9 mouse cellular contexts compared by ENCODE assay signal in the genomic region with DNA sequence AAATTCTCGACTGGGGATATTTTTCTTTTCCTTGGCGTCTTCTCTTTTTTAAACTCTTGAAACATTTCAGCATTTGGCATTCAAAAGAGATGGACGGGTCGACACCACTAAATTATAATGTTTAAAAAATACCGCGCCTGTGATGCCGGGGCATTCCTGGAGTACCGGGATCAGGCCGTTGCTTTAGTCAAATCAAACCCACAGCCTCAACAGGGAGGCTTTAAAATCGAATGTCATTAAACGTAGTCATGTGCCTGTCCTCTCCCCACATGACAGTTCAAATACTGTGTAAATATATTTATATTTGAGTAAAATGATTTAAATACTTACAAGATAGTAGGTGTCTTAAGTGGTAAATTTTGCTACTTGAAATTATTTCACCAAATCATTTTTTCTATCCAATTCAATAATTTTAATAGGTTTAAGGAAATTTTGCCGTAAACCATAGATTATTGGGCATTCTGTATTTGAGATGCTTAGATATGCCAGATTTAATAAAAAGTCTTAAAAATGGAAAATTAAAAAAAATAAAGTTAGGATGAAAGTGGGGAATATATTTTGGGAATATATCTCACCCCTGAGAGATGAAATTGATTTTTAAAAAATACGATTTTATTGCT. TPM values are rescaled to one million over a fixed set of nuclear protein-coding genes. Genes with fewer than 3 reads are reported as not detected.
DNase-seq lines count a peak whose midpoint lies in the region; ATAC-seq lines count a peak whose summit lies in the region.
"Had no signal": no experiment of that assay in that cellular context is flagged by ENCODE, and none has a peak within 500 bp of the region (broad histone marks: within the 10 kb centered on the region; RNA-seq: fewer than 3 reads in every experiment).

No protein-coding gene starts in this region.

- no peaks in the 10 kb centered on the region for H3K36me3 ChIP-seq in kidney, embryonic 16.5 days (ENCODE audit: insufficient read depth, low read length)
- no peaks in the 10 kb centered on the region for H3K36me3 ChIP-seq in embryonic facial prominence, embryonic 10.5 days (replicated peaks)
- H3K36me3 ChIP-seq in hindbrain, embryonic 15.5 days = no peaks in the 10 kb centered on the region
- H3K36me3 ChIP-seq in midbrain, embryonic 14.5 days (ENCODE audit: control insufficient read depth, insufficient read depth, low read length) = no peaks in the 10 kb centered on the region

- no peak for ATAC-seq in kidney, embryonic 16.5 days (ENCODE audit: low FRiP score, low TSS enrichment)
- no peak for ATAC-seq in hindbrain, embryonic 15.5 days (ENCODE audit: low FRiP score, low read depth)
- no peak for ATAC-seq in midbrain, embryonic 14.5 days (ENCODE audit: low FRiP score, low TSS enrichment)

- H3K27me3 ChIP-seq in kidney, embryonic 16.5 days (ENCODE audit: insufficient read depth, low read length) = no peaks in the 10 kb centered on the region
- peaks cover 44% of the 10 kb centered on the region for H3K27me3 ChIP-seq in embryonic facial prominence, embryonic 10.5 days (replicated peaks; ENCODE audit: low read depth, poor library complexity, severe bottlenecking)
- H3K27me3 ChIP-seq in hindbrain, embryonic 15.5 days = peaks cover 27% of the 10 kb centered on the region
- peaks cover 27% of the 10 kb centered on the region for H3K27me3 ChIP-seq in midbrain, embryonic 14.5 days (ENCODE audit: control insufficient read depth, insufficient read depth, low read length)

- H3K27ac ChIP-seq in kidney, embryonic 16.5 days (ENCODE audit: low read length) = no peak overlapping the region
- H3K27ac ChIP-seq in embryonic facial prominence, embryonic 10.5 days (replicated peaks) = no peak overlapping the region
- H3K27ac ChIP-seq in hindbrain, embryonic 15.5 days (replicated peaks) = no peak overlapping the region
- no peak overlapping the region for H3K27ac ChIP-seq in midbrain, embryonic 14.5 days (replicated peaks; ENCODE audit: low read depth, low read length)

- H3K4me1 ChIP-seq in kidney, embryonic 16.5 days (ENCODE audit: insufficient read depth, low read length) = peaks cover 6% of the 10 kb centered on the region; the same call in 1 of the 2 replicates
- peaks cover 11% of the 10 kb centered on the region; the same call in 1 of the 2 replicates for H3K4me1 ChIP-seq in embryonic facial prominence, embryonic 10.5 days
- peaks cover 12% of the 10 kb centered on the region for H3K4me1 ChIP-seq in hindbrain, embryonic 15.5 days (replicated peaks)
- 0 out of 2 replicates have a peak, but pooled peaks cover 7% of the 10 kb centered on the region for H3K4me1 ChIP-seq in midbrain, embryonic 14.5 days (ENCODE audit: control insufficient read depth, insufficient read depth, low read length)

- no peak for DNase-seq in kidney, adult 8-10 months
- DNase-seq in embryonic facial prominence, embryonic 10.5 days (ENCODE audit: low spot score) = no peak
- DNase-seq in midbrain, embryonic 14.5 days = no peak
- no peak for DNase-seq in left cerebral cortex, adult 18-20 months (ENCODE audit: low spot score in 2 of 2)
- DNase-seq in cerebellum, adult 9-11 months = no peak
- no peak for DNase-seq in kidney, postnatal 4 days
- DNase-seq: cerebellum, adult 9-10 months had no signal

- no peaks in the 10 kb centered on the region for H3K9me3 ChIP-seq in kidney, embryonic 16.5 days (ENCODE audit: low read length)
- no peaks in the 10 kb centered on the region for H3K9me3 ChIP-seq in embryonic facial prominence, embryonic 10.5 days
- H3K9me3 ChIP-seq in hindbrain, embryonic 15.5 days = no peaks in the 10 kb centered on the region
- no peaks in the 10 kb centered on the region for H3K9me3 ChIP-seq in midbrain, embryonic 14.5 days (ENCODE audit: control insufficient read depth, low read length)

- peak overlapping the region; percentile 35; the same call in 1 of the 2 replicates for H3K9ac ChIP-seq in kidney, embryonic 16.5 days (replicated peaks; ENCODE audit: low read length)
- no peak overlapping the region for H3K9ac ChIP-seq in hindbrain, embryonic 15.5 days
- no peak overlapping the region for H3K9ac ChIP-seq in midbrain, embryonic 14.5 days (replicated peaks; ENCODE audit: low read length)

- H3K4me3 ChIP-seq in kidney, embryonic 16.5 days (ENCODE audit: low read length) = peak overlapping the region; percentile 73
- peak overlapping the region; percentile 77 for H3K4me3 ChIP-seq in embryonic facial prominence, embryonic 10.5 days
- peak overlapping the region; percentile 60 for H3K4me3 ChIP-seq in hindbrain, embryonic 15.5 days
- H3K4me3 ChIP-seq in midbrain, embryonic 14.5 days (replicated peaks; ENCODE audit: low read depth, low read length) = peak overlapping the region; percentile 55; the same call in 1 of the 2 replicates

- peak overlapping the region; percentile 94 for H3K4me2 ChIP-seq in kidney, embryonic 16.5 days (replicated peaks; ENCODE audit: low read depth, low read length)
- H3K4me2 ChIP-seq in hindbrain, embryonic 15.5 days = peak overlapping the region; percentile 99
- H3K4me2 ChIP-seq in midbrain, embryonic 14.5 days (ENCODE audit: low read length) = peak overlapping the region; percentile 96

- 22% methylated on average over 13 of the region's 13 CpGs for WGBS in kidney, embryonic 16.5 days
- WGBS in embryonic facial prominence, embryonic 10.5 days = 28% methylated on average over 13 of the region's 13 CpGs
- 23% methylated on average over 13 of the region's 13 CpGs for WGBS in hindbrain, embryonic 15.5 days
- 27% methylated on average over 13 of the region's 13 CpGs for WGBS in midbrain, embryonic 14.5 days

RNA-seq across cellular contexts. Expression of gene Syk, which starts 1.1 kb away (rescaled TPM):
- polyA plus RNA-seq in kidney, embryonic 16.5 days (2015; fragmentation: Nextera tagmentation; extraction: Ambion mirVana) = 7.5 and 7.6 TPM in 2 replicates
- 2.2 and 2.8 TPM in 2 replicates for polyA plus RNA-seq in embryonic facial prominence, embryonic 10.5 days (2016; fragmentation: Nextera tagmentation; extraction: Ambion mirVana)
- polyA plus RNA-seq in hindbrain, embryonic 15.5 days (2015; fragmentation: Nextera tagmentation; extraction: Ambion mirVana) = 1.2 and 1.4 TPM in 2 replicates
- 0.77 and 1.9 TPM in 2 replicates for polyA plus RNA-seq in midbrain, embryonic 14.5 days (2014; fragmentation: Nextera tagmentation; extraction: Ambion mirVana)
- total RNA-seq in left cerebral cortex, adult 18-20 months (2021) = 1 to 10 TPM; 2.3 to 3.4 TPM

RNA-seq across cellular contexts. Expression of gene Diras2, which starts 53.0 kb away (rescaled TPM):
- 0.15 and 0.25 TPM in 2 replicates for polyA plus RNA-seq in kidney, embryonic 16.5 days (2015; fragmentation: Nextera tagmentation; extraction: Ambion mirVana)
- polyA plus RNA-seq in embryonic facial prominence, embryonic 10.5 days (2016; fragmentation: Nextera tagmentation; extraction: Ambion mirVana) = 0.15 and 0.19 TPM in 2 replicates
- polyA plus RNA-seq in hindbrain, embryonic 15.5 days (2015; fragmentation: Nextera tagmentation; extraction: Ambion mirVana) = 5.0 and 5.1 TPM in 2 replicates
- polyA plus RNA-seq in midbrain, embryonic 14.5 days (2014; fragmentation: Nextera tagmentation; extraction: Ambion mirVana) = 3.9 and 5.7 TPM in 2 replicates
- total RNA-seq in left cerebral cortex, adult 18-20 months (2021) = 100 to 1,000 TPM; 149 to 165 TPM
